Mouse (Mus musculus) olfactory bulb, adult 2 months (tissue): ENCODE data around the gene Mctp1.

Experiments
- CTCF ChIP-seq: fragments of 200-500 bp; IDR thresholded peaks from 2 replicates; pipeline ENCODE4 v1.5.1; 2012; ENCODE audit warnings: low read depth, mild to moderate bottlenecking, low read length, moderate library complexity; ENCODE audit not compliant: insufficient read depth
- POLR2A ChIP-seq: fragments of 200-500 bp; IDR thresholded peaks from 2 replicates; pipeline ENCODE4 v1.6.1; 2012; ENCODE audit warnings: mild to moderate bottlenecking, low read depth, low read length, moderate library complexity; ENCODE audit not compliant: insufficient read depth

GRCm38 (mm10) chr13:76690143-76690542, 305.8 kb downstream of the Mctp1 start:
- TF ChIP-seq POLR2A: no peak
- no peak for TF ChIP-seq CTCF
